Mouse (Mus musculus) liver, embryonic 14.5 days (tissue): Measurements from ENCODE around the gene Pbx4.

Source experiments
- CTCF ChIP-seq: IDR thresholded peaks from 2 replicates; pipeline ENCODE4 v1.5.1; 2016; ENCODE audit warnings: antibody characterized with exemption, low read depth, control low read depth
- EP300 ChIP-seq: IDR thresholded peaks from 2 replicates; pipeline ENCODE4 v1.6.1; 2016; ENCODE audit warnings: antibody characterized with exemption, low read depth

GRCm38 (mm10) chr8:69914526-69914925, 82.2 kb downstream of the Pbx4 start:
- TF ChIP-seq CTCF (no peak), EP300 (no peak)
